Mouse (Mus musculus): ENCODE data around the gene Cacna1h. TPM values are rescaled to one million over a fixed set of nuclear protein-coding genes. Genes with fewer than 3 reads are reported as not detected.

The Cacna1h gene
- polyA plus RNA-seq, 1 experiment: 5.6 TPM

DNA sequence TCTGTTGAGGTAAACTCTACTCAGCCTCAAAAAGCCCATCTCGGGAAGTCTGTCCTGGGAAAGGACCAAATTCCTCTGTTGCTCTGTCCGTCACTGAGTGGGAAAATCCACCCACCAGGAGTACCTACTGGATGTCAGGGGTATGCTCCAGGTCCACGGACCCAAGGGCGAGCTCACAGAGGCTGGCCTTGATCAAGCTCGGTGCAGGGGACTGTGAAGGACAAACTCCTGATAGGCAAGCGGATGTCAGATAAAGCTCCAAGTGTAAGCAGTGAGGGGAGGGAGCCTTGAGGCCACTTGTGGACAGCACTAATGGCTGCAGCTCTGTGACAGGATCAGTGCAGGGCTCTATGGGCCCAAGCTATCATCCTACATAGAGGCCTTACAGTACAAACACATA lies 23.4 kb downstream of the Cacna1h start:
- Histone ChIP-seq H3K9ac (ENCODE audit: low read depth, poor library complexity, severe bottlenecking) (no peak overlapping the region), H3K4me3 (ENCODE audit: low read depth, low read length) (no peak overlapping the region), H3K9me3 (replicated peaks; ENCODE audit: control insufficient read depth, insufficient read depth, low read length, poor library complexity, severe bottlenecking) (no peaks in the 10 kb centered on the region), H3K27me3 (ENCODE audit: control insufficient read depth, insufficient read depth, low read length, poor library complexity, severe bottlenecking) (no peaks in the 10 kb centered on the region), H3K4me1 (ENCODE audit: control insufficient read depth, insufficient read depth, low read length) (no peaks in the 10 kb centered on the region), H3K27ac (ENCODE audit: insufficient read depth, low read length) (no peak overlapping the region), H3K36me3 (ENCODE audit: control insufficient read depth, insufficient read depth, low read length, poor library complexity, severe bottlenecking) (no peaks in the 10 kb centered on the region)
- TF ChIP-seq CTCF (IDR thresholded peaks at IDR 0.05; ENCODE audit: low read depth, low read length) (no peak), POLR2A (IDR thresholded peaks at IDR 0.05; ENCODE audit: insufficient read depth, low read length) (no peak), EP300 (IDR thresholded peaks at IDR 0.05; ENCODE audit: insufficient read depth, low read depth, low read length) (no peak)

GRCm38 (mm10) chr17:25409621-25410020 lies 24.0 kb downstream of the Cacna1h start:
- Histone ChIP-seq H3K9me3 (replicated peaks; ENCODE audit: control insufficient read depth, insufficient read depth, low read length, poor library complexity, severe bottlenecking) (no peaks in the 10 kb centered on the region), H3K9ac (ENCODE audit: low read depth, poor library complexity, severe bottlenecking) (no peak overlapping the region), H3K27me3 (ENCODE audit: control insufficient read depth, insufficient read depth, low read length, poor library complexity, severe bottlenecking) (no peaks in the 10 kb centered on the region), H3K4me1 (ENCODE audit: control insufficient read depth, insufficient read depth, low read length) (no peaks in the 10 kb centered on the region), H3K36me3 (ENCODE audit: control insufficient read depth, insufficient read depth, low read length, poor library complexity, severe bottlenecking) (no peaks in the 10 kb centered on the region), H3K4me3 (ENCODE audit: low read depth, low read length) (no peak overlapping the region), H3K27ac (ENCODE audit: insufficient read depth, low read length) (no peak overlapping the region)
- TF ChIP-seq POLR2A (IDR thresholded peaks at IDR 0.05; ENCODE audit: insufficient read depth, low read length) (no peak), EP300 (IDR thresholded peaks at IDR 0.05; ENCODE audit: insufficient read depth, low read depth, low read length) (no peak), CTCF (IDR thresholded peaks at IDR 0.05; ENCODE audit: low read depth, low read length) (no peak)

DNA sequence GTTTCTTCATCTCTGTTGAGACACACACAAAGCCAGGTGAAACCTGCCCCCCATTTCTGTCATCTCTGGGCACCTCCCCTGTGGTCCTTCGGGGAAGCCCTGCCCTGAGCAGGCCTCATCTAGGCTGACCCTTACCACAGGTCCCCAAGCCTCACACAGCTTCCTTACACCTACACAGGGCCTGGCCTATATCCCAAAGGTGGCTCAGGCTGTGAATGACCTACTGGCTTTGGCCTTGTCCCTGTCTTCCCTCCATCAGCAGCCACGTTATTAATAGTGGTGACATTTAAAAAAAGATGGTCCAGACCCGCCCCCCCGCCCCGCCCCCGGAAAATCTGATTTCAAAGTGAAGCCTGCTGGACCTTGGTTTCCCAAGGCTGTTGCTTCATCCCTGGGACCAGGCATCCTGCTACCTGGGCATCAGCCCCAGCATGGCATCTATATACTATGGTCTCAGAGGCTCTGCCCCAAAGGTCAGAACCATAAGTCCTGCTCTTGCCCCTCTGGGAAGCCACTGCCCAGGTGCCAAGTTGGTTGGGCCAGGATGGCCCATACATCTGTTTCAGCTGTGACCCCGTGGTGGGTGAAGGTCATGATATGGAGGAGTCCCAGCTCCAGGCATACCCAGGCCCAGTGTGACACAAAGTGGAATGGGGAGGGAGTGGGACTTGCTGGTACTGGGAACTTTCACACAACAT lies 25.1 kb downstream of the Cacna1h start:
- Histone ChIP-seq H3K9me3 (replicated peaks; ENCODE audit: control insufficient read depth, insufficient read depth, low read length, poor library complexity, severe bottlenecking) (no peaks in the 10 kb centered on the region), H3K27ac (ENCODE audit: insufficient read depth, low read length) (no peak overlapping the region), H3K9ac (ENCODE audit: low read depth, poor library complexity, severe bottlenecking) (no peak overlapping the region), H3K4me3 (ENCODE audit: low read depth, low read length) (no peak overlapping the region), H3K36me3 (ENCODE audit: control insufficient read depth, insufficient read depth, low read length, poor library complexity, severe bottlenecking) (no peaks in the 10 kb centered on the region), H3K4me1 (ENCODE audit: control insufficient read depth, insufficient read depth, low read length) (no peaks in the 10 kb centered on the region), H3K27me3 (ENCODE audit: control insufficient read depth, insufficient read depth, low read length, poor library complexity, severe bottlenecking) (no peaks in the 10 kb centered on the region)
- TF ChIP-seq EP300 (IDR thresholded peaks at IDR 0.05; ENCODE audit: insufficient read depth, low read depth, low read length) (no peak), POLR2A (IDR thresholded peaks at IDR 0.05; ENCODE audit: insufficient read depth, low read length) (no peak), CTCF (IDR thresholded peaks at IDR 0.05; ENCODE audit: low read depth, low read length) (no peak)

- no peak overlapping the region for H3K9ac ChIP-seq (ENCODE audit: low read depth, poor library complexity, severe bottlenecking)
- H3K4me1 ChIP-seq (ENCODE audit: control insufficient read depth, insufficient read depth, low read length): no peaks in the 10 kb centered on the region
- H3K27ac ChIP-seq (ENCODE audit: insufficient read depth, low read length): no peak overlapping the region
- no peak overlapping the region for H3K4me3 ChIP-seq (ENCODE audit: low read depth, low read length)
- no peaks in the 10 kb centered on the region for H3K27me3 ChIP-seq (ENCODE audit: control insufficient read depth, insufficient read depth, low read length, poor library complexity, severe bottlenecking)
- H3K9me3 ChIP-seq (replicated peaks; ENCODE audit: control insufficient read depth, insufficient read depth, low read length, poor library complexity, severe bottlenecking): no peaks in the 10 kb centered on the region
- no peaks in the 10 kb centered on the region for H3K36me3 ChIP-seq (ENCODE audit: control insufficient read depth, insufficient read depth, low read length, poor library complexity, severe bottlenecking)
- no peak for TF ChIP-seq POLR2A (IDR thresholded peaks at IDR 0.05; ENCODE audit: insufficient read depth, low read length)
- no peak for TF ChIP-seq CTCF (IDR thresholded peaks at IDR 0.05; ENCODE audit: low read depth, low read length)
- no peak for TF ChIP-seq EP300 (IDR thresholded peaks at IDR 0.05; ENCODE audit: insufficient read depth, low read depth, low read length)
Measured at GRCm38 (mm10) chr17:25407352-25407751, 26.2 kb downstream of the Cacna1h start.

- H3K9ac ChIP-seq (ENCODE audit: low read depth, poor library complexity, severe bottlenecking): no peak overlapping the region
- no peaks in the 10 kb centered on the region for H3K4me1 ChIP-seq (ENCODE audit: control insufficient read depth, insufficient read depth, low read length)
- no peaks in the 10 kb centered on the region for H3K36me3 ChIP-seq (ENCODE audit: control insufficient read depth, insufficient read depth, low read length, poor library complexity, severe bottlenecking)
- H3K27ac ChIP-seq (ENCODE audit: insufficient read depth, low read length): no peak overlapping the region
- TF ChIP-seq POLR2A (IDR thresholded peaks at IDR 0.05; ENCODE audit: insufficient read depth, low read length) (no peak), CTCF (IDR thresholded peaks at IDR 0.05; ENCODE audit: low read depth, low read length) (peak; percentile 16), EP300 (IDR thresholded peaks at IDR 0.05; ENCODE audit: insufficient read depth, low read depth, low read length) (no peak)
- no peaks in the 10 kb centered on the region for H3K27me3 ChIP-seq (ENCODE audit: control insufficient read depth, insufficient read depth, low read length, poor library complexity, severe bottlenecking)
- H3K4me3 ChIP-seq (ENCODE audit: low read depth, low read length): no peak overlapping the region
- no peaks in the 10 kb centered on the region for H3K9me3 ChIP-seq (replicated peaks; ENCODE audit: control insufficient read depth, insufficient read depth, low read length, poor library complexity, severe bottlenecking)
Measured at GRCm38 (mm10) chr17:25406011-25406441, 27.6 kb downstream of the Cacna1h start.

- no peak overlapping the region for H3K27ac ChIP-seq (ENCODE audit: insufficient read depth, low read length)
- H3K27me3 ChIP-seq (ENCODE audit: control insufficient read depth, insufficient read depth, low read length, poor library complexity, severe bottlenecking): no peaks in the 10 kb centered on the region
- no peak overlapping the region for H3K4me3 ChIP-seq (ENCODE audit: low read depth, low read length)
- no peak for TF ChIP-seq EP300 (IDR thresholded peaks at IDR 0.05; ENCODE audit: insufficient read depth, low read depth, low read length)
- no peak for TF ChIP-seq POLR2A (IDR thresholded peaks at IDR 0.05; ENCODE audit: insufficient read depth, low read length)
- TF ChIP-seq CTCF (IDR thresholded peaks at IDR 0.05; ENCODE audit: low read depth, low read length): no peak
- H3K9ac ChIP-seq (ENCODE audit: low read depth, poor library complexity, severe bottlenecking): no peak overlapping the region
- no peaks in the 10 kb centered on the region for H3K36me3 ChIP-seq (ENCODE audit: control insufficient read depth, insufficient read depth, low read length, poor library complexity, severe bottlenecking)
- H3K9me3 ChIP-seq (replicated peaks; ENCODE audit: control insufficient read depth, insufficient read depth, low read length, poor library complexity, severe bottlenecking): no peaks in the 10 kb centered on the region
- H3K4me1 ChIP-seq (ENCODE audit: control insufficient read depth, insufficient read depth, low read length): no peaks in the 10 kb centered on the region
Measured at GRCm38 (mm10) chr17:25405224-25405895, 28.2 kb downstream of the Cacna1h start.

Measured in ES-Bruce4 (cell line).